Mouse (Mus musculus) limb, embryonic 12.5 days (tissue): Measurements from ENCODE around the gene Entpd1. TPM values are rescaled to one million over a fixed set of nuclear protein-coding genes. Genes with fewer than 3 reads are reported as not detected.

Experiments
- ATAC-seq: fragments of 200-750 bp; cut with Nextera tagmentation; 2 replicates; pipeline ENCODE4 v1.8.0; 2017; ENCODE audit warnings: low read depth, moderate TSS enrichment; ENCODE audit not compliant: insufficient number of reproducible peaks, insufficient read depth, low FRiP score, low TSS enrichment
- H3K27ac ChIP-seq: fragments of 300-500 bp; sonication (generic); 2 replicates; pipeline ENCODE4 v1.5.1; 2016; ENCODE audit warnings: mild to moderate bottlenecking, moderate library complexity
- H3K27me3 ChIP-seq: fragments of 300-500 bp; sonication (generic); 2 replicates; pipeline ENCODE4 v1.6.1; 2016; ENCODE audit warnings: mild to moderate bottlenecking, moderate library complexity
- H3K36me3 ChIP-seq: fragments of 300-500 bp; sonication (generic); 2 replicates; pipeline ENCODE4 v1.6.1; 2016; ENCODE audit warnings: mild to moderate bottlenecking, moderate library complexity
- H3K4me1 ChIP-seq: fragments of 300-500 bp; sonication (generic); replicated peaks from 2 replicates; pipeline ENCODE4 v1.6.1; 2016
- H3K4me2 ChIP-seq: fragments of 300-500 bp; sonication (generic); 2 replicates; pipeline ENCODE4 v1.6.1; 2016; ENCODE audit warnings: mild to moderate bottlenecking, moderate library complexity
- H3K4me3 ChIP-seq: fragments of 300-500 bp; sonication (generic); replicated peaks from 2 replicates; pipeline ENCODE4 v1.5.1; 2016; ENCODE audit warnings: mild to moderate bottlenecking
- H3K9ac ChIP-seq: fragments of 300-500 bp; sonication (generic); replicated peaks from 2 replicates; pipeline ENCODE4 v1.6.1; 2016; ENCODE audit warnings: mild to moderate bottlenecking, moderate library complexity
- H3K9me3 ChIP-seq: fragments of 300-500 bp; sonication (generic); 2 replicates; pipeline ENCODE4 v1.6.1; 2016; ENCODE audit warnings: mild to moderate bottlenecking, moderate library complexity
- WGBS: fragments of 180-500 bp; shearing (Covaris S2); methylation state at CpG from one replicate; pipeline ENCODE4 v1.1.7; 2016; 5-methylcytosine and 5-hydroxymethylcytosine counted together
- polyA plus RNA-seq: library from polyadenylated mRNA; unstranded; fragments of >200 nt; fragmentation: Nextera tagmentation; extraction: Ambion mirVana; gene quantifications from 2 replicates; pipeline ENCODE4 v1.2.1, GENCODE M21; 2016

Entpd1 gene
- polyA plus RNA-seq, 1 experiment from 2014 or later: 6.5 TPM

- no peaks in the 10 kb centered on the region for H3K27me3 ChIP-seq
- no peak overlapping the region for H3K9ac ChIP-seq
- H3K27ac ChIP-seq: no peak overlapping the region
- ATAC-seq: no peak
- H3K4me3 ChIP-seq: no peak overlapping the region
- H3K4me1 ChIP-seq: peaks cover 7% of the 10 kb centered on the region
- no peak overlapping the region for H3K4me2 ChIP-seq
- 20% methylated on average over 6 of the region's 6 CpGs for WGBS
- H3K9me3 ChIP-seq: no peaks in the 10 kb centered on the region
- H3K36me3 ChIP-seq: no peaks in the 10 kb centered on the region
Measured at GRCm38 (mm10) chr19:40646379-40646778, 34.2 kb downstream of the Entpd1 start.

GRCm38 (mm10) chr19:40647319-40648158 lies 35.4 kb downstream of the Entpd1 start:
- no peak overlapping the region for H3K9ac ChIP-seq
- H3K36me3 ChIP-seq: no peaks in the 10 kb centered on the region
- WGBS: 67% methylated on average over 9 of the region's 9 CpGs
- no peak overlapping the region for H3K27ac ChIP-seq
- H3K9me3 ChIP-seq: no peaks in the 10 kb centered on the region
- H3K27me3 ChIP-seq: no peaks in the 10 kb centered on the region
- no peak overlapping the region for H3K4me3 ChIP-seq
- ATAC-seq: no peak
- peaks cover 7% of the 10 kb centered on the region for H3K4me1 ChIP-seq
- no peak overlapping the region for H3K4me2 ChIP-seq

- 70% methylated on average over 5 of the region's 5 CpGs for WGBS
- H3K9ac ChIP-seq: no peak overlapping the region
- peaks cover 7% of the 10 kb centered on the region for H3K4me1 ChIP-seq
- no peak overlapping the region for H3K4me2 ChIP-seq
- no peak for ATAC-seq
- no peak overlapping the region for H3K4me3 ChIP-seq
- no peaks in the 10 kb centered on the region for H3K36me3 ChIP-seq
- no peaks in the 10 kb centered on the region for H3K9me3 ChIP-seq
- H3K27me3 ChIP-seq: no peaks in the 10 kb centered on the region
- H3K27ac ChIP-seq: no peak overlapping the region
Measured at GRCm38 (mm10) chr19:40650090-40650489, 37.9 kb downstream of the Entpd1 start.

GRCm38 (mm10) chr19:40656207-40656606 lies 44.0 kb downstream of the Entpd1 start:
- Histone ChIP-seq H3K4me2 (no peak overlapping the region), H3K36me3 (no peaks in the 10 kb centered on the region), H3K9me3 (no peaks in the 10 kb centered on the region), H3K4me1 (peaks cover 12% of the 10 kb centered on the region), H3K4me3 (no peak overlapping the region), H3K27ac (no peak overlapping the region), H3K9ac (no peak overlapping the region), H3K27me3 (peaks cover 7% of the 10 kb centered on the region)
- ATAC-seq: no peak
- WGBS: 79% methylated on average over 5 of the region's 5 CpGs

- no peaks in the 10 kb centered on the region for H3K36me3 ChIP-seq
- H3K4me3 ChIP-seq: no peak overlapping the region
- H3K4me1 ChIP-seq: peaks cover 18% of the 10 kb centered on the region
- peaks cover 7% of the 10 kb centered on the region for H3K27me3 ChIP-seq
- H3K4me2 ChIP-seq: no peak overlapping the region
- WGBS: 66% methylated on average over 6 of the region's 6 CpGs
- no peak overlapping the region for H3K9ac ChIP-seq
- no peaks in the 10 kb centered on the region for H3K9me3 ChIP-seq
- H3K27ac ChIP-seq: no peak overlapping the region
- no peak for ATAC-seq
Measured at GRCm38 (mm10) chr19:40658281-40658680, 46.1 kb downstream of the Entpd1 start.

GRCm38 (mm10) chr19:40658935-40659334 lies 46.8 kb downstream of the Entpd1 start:
- Histone ChIP-seq H3K36me3 (no peaks in the 10 kb centered on the region), H3K27me3 (peaks cover 7% of the 10 kb centered on the region), H3K27ac (no peak overlapping the region), H3K4me2 (peak overlapping the region; percentile 64; the same call in 1 of the 2 replicates), H3K9me3 (no peaks in the 10 kb centered on the region), H3K4me3 (no peak overlapping the region), H3K9ac (no peak overlapping the region), H3K4me1 (peaks cover 18% of the 10 kb centered on the region)
- ATAC-seq: no peak
- WGBS: 37% methylated on average over 5 of the region's 5 CpGs

- Histone ChIP-seq H3K4me2 (peak overlapping the region; percentile 64), H3K9ac (peak overlapping the region; percentile 51), H3K27ac (no peak overlapping the region), H3K36me3 (no peaks in the 10 kb centered on the region), H3K9me3 (no peaks in the 10 kb centered on the region), H3K27me3 (peaks cover 7% of the 10 kb centered on the region), H3K4me3 (peak overlapping the region; percentile 36), H3K4me1 (peaks cover 18% of the 10 kb centered on the region)
- ATAC-seq: no peak; the same call in 1 of the 2 replicates
- 2% methylated on average over 16 of the region's 16 CpGs for WGBS
Measured at GRCm38 (mm10) chr19:40659651-40660478, 47.7 kb downstream of the Entpd1 start.

- H3K36me3 ChIP-seq: no peaks in the 10 kb centered on the region
- ATAC-seq: no peak
- H3K4me1 ChIP-seq: peaks cover 18% of the 10 kb centered on the region
- no peaks in the 10 kb centered on the region for H3K9me3 ChIP-seq
- H3K27me3 ChIP-seq: peaks cover 7% of the 10 kb centered on the region
- peak overlapping the region; percentile 36 for H3K4me3 ChIP-seq
- H3K4me2 ChIP-seq: peak overlapping the region; percentile 64
- peak overlapping the region; percentile 51 for H3K9ac ChIP-seq
- no peak overlapping the region for H3K27ac ChIP-seq
- 10% methylated on average over 9 of the region's 9 CpGs for WGBS
Measured at GRCm38 (mm10) chr19:40660510-40660909, 48.3 kb downstream of the Entpd1 start.

- no peaks in the 10 kb centered on the region for H3K9me3 ChIP-seq
- peak overlapping the region; percentile 64; the same call in 1 of the 2 replicates for H3K4me2 ChIP-seq
- WGBS: 81% methylated on average over 2 of the region's 2 CpGs
- peaks cover 18% of the 10 kb centered on the region for H3K4me1 ChIP-seq
- no peaks in the 10 kb centered on the region for H3K36me3 ChIP-seq
- no peak overlapping the region for H3K4me3 ChIP-seq
- H3K27ac ChIP-seq: no peak overlapping the region
- H3K9ac ChIP-seq: no peak overlapping the region
- no peak for ATAC-seq
- H3K27me3 ChIP-seq: peaks cover 7% of the 10 kb centered on the region
Measured at GRCm38 (mm10) chr19:40661108-40661507, 48.9 kb downstream of the Entpd1 start.

- Histone ChIP-seq H3K27me3 (peaks cover 7% of the 10 kb centered on the region), H3K9me3 (no peaks in the 10 kb centered on the region), H3K36me3 (no peaks in the 10 kb centered on the region), H3K4me2 (no peak overlapping the region), H3K4me3 (no peak overlapping the region), H3K27ac (no peak overlapping the region), H3K4me1 (peaks cover 18% of the 10 kb centered on the region), H3K9ac (no peak overlapping the region)
- ATAC-seq: no peak
- 92% methylated on average over 6 of the region's 6 CpGs for WGBS
Measured at GRCm38 (mm10) chr19:40661874-40662273, 49.7 kb downstream of the Entpd1 start.

GRCm38 (mm10) chr19:40662727-40663126 lies 50.6 kb downstream of the Entpd1 start:
- 62% methylated on average over 2 of the region's 2 CpGs for WGBS
- peaks cover 18% of the 10 kb centered on the region for H3K4me1 ChIP-seq
- H3K4me2 ChIP-seq: no peak overlapping the region
- no peak overlapping the region for H3K27ac ChIP-seq
- no peaks in the 10 kb centered on the region for H3K9me3 ChIP-seq
- no peak overlapping the region for H3K4me3 ChIP-seq
- no peak overlapping the region for H3K9ac ChIP-seq
- no peaks in the 10 kb centered on the region for H3K36me3 ChIP-seq
- H3K27me3 ChIP-seq: peaks cover 7% of the 10 kb centered on the region
- ATAC-seq: no peak
